12 mouse cellular contexts compared by ENCODE assay signal in genomic region chr3:127267846-127268245, GRCm38 (mm10).
DNase-seq lines count a peak whose midpoint lies in the region; ATAC-seq and TF ChIP-seq lines count a peak whose summit lies in the region.
"Had no signal": no experiment of that assay in that cellular context is flagged by ENCODE, and none has a peak within 500 bp of the region (broad histone marks: within the 10 kb centered on the region; RNA-seq: fewer than 3 reads in every experiment).

No protein-coding gene starts in this region.

- no peaks in the 10 kb centered on the region for H3K9me3 ChIP-seq in embryonic facial prominence, embryonic 14.5 days (ENCODE audit: control insufficient read depth, low read length)
- no peaks in the 10 kb centered on the region for H3K9me3 ChIP-seq in hindbrain, embryonic 15.5 days
- no peaks in the 10 kb centered on the region for H3K9me3 ChIP-seq in midbrain, postnatal 0 days (ENCODE audit: low read length)
- H3K9me3 ChIP-seq: embryonic facial prominence, embryonic 13.5 days; heart, embryonic 13.5 days; liver, embryonic 13.5 days had no signal

- H3K4me3 ChIP-seq in embryonic facial prominence, embryonic 14.5 days (ENCODE audit: low read depth, low read length), result no peak overlapping the region
- no peak overlapping the region for H3K4me3 ChIP-seq in hindbrain, embryonic 15.5 days
- H3K4me3 ChIP-seq in midbrain, postnatal 0 days (ENCODE audit: low read depth, low read length), result no peak overlapping the region
- H3K4me3 ChIP-seq: embryonic facial prominence, embryonic 13.5 days; heart, embryonic 13.5 days; liver, embryonic 13.5 days had no signal

- TF ChIP-seq CTCF in midbrain, postnatal 0 days (IDR thresholded peaks at IDR 0.05), result no peak

- 34% methylated on average over 6 of the region's 6 CpGs for WGBS in embryonic facial prominence, embryonic 14.5 days
- 21% methylated on average over 6 of the region's 6 CpGs for WGBS in hindbrain, embryonic 15.5 days
- WGBS in midbrain, postnatal 0 days, result 12% methylated on average over 6 of the region's 6 CpGs

- H3K36me3 ChIP-seq in embryonic facial prominence, embryonic 14.5 days (ENCODE audit: control insufficient read depth, insufficient read depth, low read length), result no peaks in the 10 kb centered on the region
- H3K36me3 ChIP-seq in hindbrain, embryonic 15.5 days, result no peaks in the 10 kb centered on the region
- H3K36me3 ChIP-seq in midbrain, postnatal 0 days (ENCODE audit: insufficient read depth, low read length), result no peaks in the 10 kb centered on the region
- H3K36me3 ChIP-seq: embryonic facial prominence, embryonic 13.5 days; heart, embryonic 13.5 days; liver, embryonic 13.5 days had no signal

- H3K4me2 ChIP-seq in embryonic facial prominence, embryonic 14.5 days (ENCODE audit: low read depth, low read length), result no peak overlapping the region
- no peak overlapping the region for H3K4me2 ChIP-seq in hindbrain, embryonic 15.5 days
- no peak overlapping the region for H3K4me2 ChIP-seq in midbrain, postnatal 0 days (ENCODE audit: low read depth, low read length, poor library complexity, severe bottlenecking)
- H3K4me2 ChIP-seq: embryonic facial prominence, embryonic 13.5 days; heart, embryonic 13.5 days; liver, embryonic 13.5 days had no signal

- H3K27ac ChIP-seq in embryonic facial prominence, embryonic 14.5 days (replicated peaks; ENCODE audit: low read depth, low read length), result no peak overlapping the region
- peak overlapping the region; percentile 62; the same call in 1 of the 2 replicates for H3K27ac ChIP-seq in hindbrain, embryonic 15.5 days (replicated peaks)
- H3K27ac ChIP-seq in midbrain, postnatal 0 days (ENCODE audit: low read depth, low read length), result no peak overlapping the region
- H3K27ac ChIP-seq: embryonic facial prominence, embryonic 13.5 days; heart, embryonic 13.5 days; liver, embryonic 13.5 days had no signal

- ATAC-seq in frontal cortex, adult (ENCODE audit: low TSS enrichment), result 0 out of 2 replicates have a peak, but pooled peaks have one; percentile 4
- ATAC-seq in embryonic facial prominence, embryonic 14.5 days (ENCODE audit: low read depth), result peak; percentile 85; the same call in 1 of the 2 replicates
- ATAC-seq in hindbrain, embryonic 15.5 days (ENCODE audit: low FRiP score, low read depth), result no peak
- ATAC-seq in midbrain, postnatal 0 days (ENCODE audit: low FRiP score), result no peak
- ATAC-seq in erythroblast, adult 5-6 weeks (replicated peaks; ENCODE audit: low FRiP score, poor library complexity, severe bottlenecking), result no peak

- no peaks in the 10 kb centered on the region for H3K27me3 ChIP-seq in embryonic facial prominence, embryonic 14.5 days (replicated peaks; ENCODE audit: control insufficient read depth, insufficient read depth, low read length)
- H3K27me3 ChIP-seq in hindbrain, embryonic 15.5 days, result no peaks in the 10 kb centered on the region
- no peaks in the 10 kb centered on the region for H3K27me3 ChIP-seq in midbrain, postnatal 0 days (ENCODE audit: insufficient read depth, low read length)
- H3K27me3 ChIP-seq: embryonic facial prominence, embryonic 13.5 days; heart, embryonic 13.5 days; liver, embryonic 13.5 days had no signal

- H3K4me1 ChIP-seq in embryonic facial prominence, embryonic 14.5 days (ENCODE audit: control insufficient read depth, insufficient read depth, low read length), result no peaks in the 10 kb centered on the region
- H3K4me1 ChIP-seq in hindbrain, embryonic 15.5 days (replicated peaks), result peaks cover 12% of the 10 kb centered on the region
- peaks cover 10% of the 10 kb centered on the region; the same call in 1 of the 2 replicates for H3K4me1 ChIP-seq in midbrain, postnatal 0 days (ENCODE audit: insufficient read depth, low read length)
- H3K4me1 ChIP-seq: embryonic facial prominence, embryonic 13.5 days; liver, embryonic 13.5 days had no signal

- H3K9ac ChIP-seq in embryonic facial prominence, embryonic 14.5 days (ENCODE audit: low read depth, low read length), result no peak overlapping the region
- H3K9ac ChIP-seq in hindbrain, embryonic 15.5 days, result no peak overlapping the region
- peak overlapping the region; percentile 24; the same call in 1 of the 2 replicates for H3K9ac ChIP-seq in midbrain, postnatal 0 days (replicated peaks; ENCODE audit: low read length, poor library complexity, severe bottlenecking)
- H3K9ac ChIP-seq: embryonic facial prominence, embryonic 13.5 days; heart, embryonic 13.5 days; liver, embryonic 13.5 days had no signal

- DNase-seq in frontal cortex, postnatal 14 days (ENCODE audit: low spot score in 2 of 2), result no peak
- peak; percentile 83 for DNase-seq in embryonic facial prominence, embryonic 14.5 days (ENCODE audit: low spot score)
- peak; percentile 53 for DNase-seq in midbrain, postnatal 0 days (ENCODE audit: low spot score)
- no peak for DNase-seq in urinary bladder, adult 18-20 months (ENCODE audit: low spot score in 2 of 2)
- no peak for DNase-seq in spleen, postnatal 4 days (ENCODE audit: low spot score in 2 of 2)
- DNase-seq: kidney, adult 8-10 months; liver, embryonic 13.5 days had no signal

Comparison
In these comparisons a context has a peak if more than half of its experiments do, and no peak if none do; other contexts are left out.
1. ATAC-seq: peak in frontal cortex, adult (single experiment) and embryonic facial prominence, embryonic 14.5 days (single experiment); none in hindbrain, embryonic 15.5 days (single experiment), midbrain, postnatal 0 days (single experiment) and erythroblast, adult 5-6 weeks (single experiment).
2. DNase-seq: peak in embryonic facial prominence, embryonic 14.5 days (single experiment) and midbrain, postnatal 0 days (single experiment); none in frontal cortex, postnatal 14 days (0 of 2), urinary bladder, adult 18-20 months (0 of 2) and spleen, postnatal 4 days (0 of 2).